Mouse (Mus musculus) megakaryocyte, embryonic 14.5 days (primary cell): ENCODE results near the gene Ank.

ENCODE experiments used
- FLI1 ChIP-seq: IDR thresholded peaks from 2 replicates; pipeline ENCODE4 v1.6.1; 2012; ENCODE audit warnings: low read length, inconsistent platforms, mixed read lengths
- GATA1 ChIP-seq: IDR thresholded peaks from 3 replicates; pipeline ENCODE4 v1.6.1; 2012; ENCODE audit warnings: mixed read lengths, low read length, inconsistent platforms, borderline replicate concordance

GRCm38 (mm10) chr15:27590812-27591211, 124.3 kb downstream of the Ank start:
- no peak for TF ChIP-seq GATA1
- TF ChIP-seq FLI1 = no peak
